Mouse (Mus musculus): ENCODE results near the gene Cmklr1. TPM values are rescaled to one million over a fixed set of nuclear protein-coding genes. Genes with fewer than 3 reads are reported as not detected.

Cmklr1 gene
- polyA plus RNA-seq, 1 experiment: 9.6 TPM

GRCm38 (mm10) chr5:113641066-113641465, 9.2 kb downstream of the Cmklr1 start:
- WGBS: 58% methylated on average over 6 of the region's 6 CpGs
- no peak overlapping the region for H3K27ac ChIP-seq (ENCODE audit: insufficient read depth, low read depth, low read length)
- no peaks in the 10 kb centered on the region for H3K27me3 ChIP-seq (ENCODE audit: control insufficient read depth, insufficient read depth, low read length)
- no peaks in the 10 kb centered on the region for H3K36me3 ChIP-seq (ENCODE audit: control insufficient read depth, insufficient read depth, low read length)
- no peaks in the 10 kb centered on the region for H3K4me1 ChIP-seq (ENCODE audit: control insufficient read depth, insufficient read depth, insufficient read length, low read length)
- no peak for TF ChIP-seq CTCF (IDR thresholded peaks at IDR 0.05; ENCODE audit: extremely low read depth, insufficient read length, insufficient replicate concordance, low read depth, low read length)
- TF ChIP-seq POLR2A (IDR thresholded peaks at IDR 0.05; ENCODE audit: low read depth, low read length): no peak
- no peak overlapping the region for H3K4me3 ChIP-seq (ENCODE audit: low read depth, low read length)

GRCm38 (mm10) chr5:113639126-113639525, 11.1 kb downstream of the Cmklr1 start:
- WGBS: 58% methylated on average over 5 of the region's 5 CpGs
- H3K27ac ChIP-seq (ENCODE audit: insufficient read depth, low read depth, low read length): no peak overlapping the region
- TF ChIP-seq CTCF (IDR thresholded peaks at IDR 0.05; ENCODE audit: extremely low read depth, insufficient read length, insufficient replicate concordance, low read depth, low read length): no peak
- no peak for TF ChIP-seq POLR2A (IDR thresholded peaks at IDR 0.05; ENCODE audit: low read depth, low read length)
- no peaks in the 10 kb centered on the region for H3K27me3 ChIP-seq (ENCODE audit: control insufficient read depth, insufficient read depth, low read length)
- H3K36me3 ChIP-seq (ENCODE audit: control insufficient read depth, insufficient read depth, low read length): no peaks in the 10 kb centered on the region
- peaks cover 3% of the 10 kb centered on the region; the same call in 1 of the 2 replicates for H3K4me1 ChIP-seq (ENCODE audit: control insufficient read depth, insufficient read depth, insufficient read length, low read length)
- no peak overlapping the region for H3K4me3 ChIP-seq (ENCODE audit: low read depth, low read length)

GRCm38 (mm10) chr5:113638055-113638454, 12.2 kb downstream of the Cmklr1 start:
- TF ChIP-seq POLR2A (IDR thresholded peaks at IDR 0.05; ENCODE audit: low read depth, low read length) (no peak), CTCF (IDR thresholded peaks at IDR 0.05; ENCODE audit: extremely low read depth, insufficient read length, insufficient replicate concordance, low read depth, low read length) (no peak)
- H3K27me3 ChIP-seq (ENCODE audit: control insufficient read depth, insufficient read depth, low read length): no peaks in the 10 kb centered on the region
- no peak overlapping the region for H3K27ac ChIP-seq (ENCODE audit: insufficient read depth, low read depth, low read length)
- WGBS: 73% methylated on average over 12 of the region's 12 CpGs
- no peak overlapping the region for H3K4me3 ChIP-seq (ENCODE audit: low read depth, low read length)
- no peaks in the 10 kb centered on the region for H3K36me3 ChIP-seq (ENCODE audit: control insufficient read depth, insufficient read depth, low read length)
- peaks cover 3% of the 10 kb centered on the region; the same call in 1 of the 2 replicates for H3K4me1 ChIP-seq (ENCODE audit: control insufficient read depth, insufficient read depth, insufficient read length, low read length)

GRCm38 (mm10) chr5:113637631-113638030, 12.6 kb downstream of the Cmklr1 start:
- WGBS: 72% methylated on average over 4 of the region's 4 CpGs
- TF ChIP-seq CTCF (IDR thresholded peaks at IDR 0.05; ENCODE audit: extremely low read depth, insufficient read length, insufficient replicate concordance, low read depth, low read length): no peak
- TF ChIP-seq POLR2A (IDR thresholded peaks at IDR 0.05; ENCODE audit: low read depth, low read length): no peak
- Histone ChIP-seq H3K4me3 (ENCODE audit: low read depth, low read length) (no peak overlapping the region), H3K36me3 (ENCODE audit: control insufficient read depth, insufficient read depth, low read length) (no peaks in the 10 kb centered on the region), H3K4me1 (ENCODE audit: control insufficient read depth, insufficient read depth, insufficient read length, low read length) (peaks cover 3% of the 10 kb centered on the region; the same call in 1 of the 2 replicates), H3K27ac (ENCODE audit: insufficient read depth, low read depth, low read length) (no peak overlapping the region), H3K27me3 (ENCODE audit: control insufficient read depth, insufficient read depth, low read length) (no peaks in the 10 kb centered on the region)

- 67% methylated on average over 15 of the region's 15 CpGs for WGBS
- no peak overlapping the region for H3K4me3 ChIP-seq (ENCODE audit: low read depth, low read length)
- H3K27me3 ChIP-seq (ENCODE audit: control insufficient read depth, insufficient read depth, low read length): no peaks in the 10 kb centered on the region
- H3K36me3 ChIP-seq (ENCODE audit: control insufficient read depth, insufficient read depth, low read length): no peaks in the 10 kb centered on the region
- H3K27ac ChIP-seq (ENCODE audit: insufficient read depth, low read depth, low read length): no peak overlapping the region
- H3K4me1 ChIP-seq (ENCODE audit: control insufficient read depth, insufficient read depth, insufficient read length, low read length): peaks cover 3% of the 10 kb centered on the region; the same call in 1 of the 2 replicates
- TF ChIP-seq CTCF (IDR thresholded peaks at IDR 0.05; ENCODE audit: extremely low read depth, insufficient read length, insufficient replicate concordance, low read depth, low read length) (no peak), POLR2A (IDR thresholded peaks at IDR 0.05; ENCODE audit: low read depth, low read length) (no peak)
Observed at GRCm38 (mm10) chr5:113635861-113636565, 14.2 kb downstream of the Cmklr1 start.

- no peaks in the 10 kb centered on the region for H3K36me3 ChIP-seq (ENCODE audit: control insufficient read depth, insufficient read depth, low read length)
- TF ChIP-seq POLR2A (IDR thresholded peaks at IDR 0.05; ENCODE audit: low read depth, low read length) (no peak), CTCF (IDR thresholded peaks at IDR 0.05; ENCODE audit: extremely low read depth, insufficient read length, insufficient replicate concordance, low read depth, low read length) (no peak)
Observed at GRCm38 (mm10) chr5:113634887-113635610, 15.2 kb downstream of the Cmklr1 start.

GRCm38 (mm10) chr5:113634024-113634651, 16.1 kb downstream of the Cmklr1 start:
- Histone ChIP-seq H3K27me3 (ENCODE audit: control insufficient read depth, insufficient read depth, low read length) (no peaks in the 10 kb centered on the region), H3K27ac (ENCODE audit: insufficient read depth, low read depth, low read length) (no peak overlapping the region), H3K36me3 (ENCODE audit: control insufficient read depth, insufficient read depth, low read length) (no peaks in the 10 kb centered on the region), H3K4me3 (ENCODE audit: low read depth, low read length) (no peak overlapping the region), H3K4me1 (ENCODE audit: control insufficient read depth, insufficient read depth, insufficient read length, low read length) (peaks cover 3% of the 10 kb centered on the region; the same call in 1 of the 2 replicates)
- WGBS: 42% methylated on average over 13 of the region's 13 CpGs
- TF ChIP-seq CTCF (IDR thresholded peaks at IDR 0.05; ENCODE audit: extremely low read depth, insufficient read length, insufficient replicate concordance, low read depth, low read length) (no peak), POLR2A (IDR thresholded peaks at IDR 0.05; ENCODE audit: low read depth, low read length) (no peak)

More at GRCm38 (mm10) chr5:113634887-113635610, 15.2 kb downstream of the Cmklr1 start:
- peaks cover 3% of the 10 kb centered on the region; the same call in 1 of the 2 replicates for H3K4me1 ChIP-seq (ENCODE audit: control insufficient read depth, insufficient read depth, insufficient read length, low read length)
- H3K4me3 ChIP-seq (ENCODE audit: low read depth, low read length): no peak overlapping the region
- H3K27me3 ChIP-seq (ENCODE audit: control insufficient read depth, insufficient read depth, low read length): no peaks in the 10 kb centered on the region
- no peak overlapping the region for H3K27ac ChIP-seq (ENCODE audit: insufficient read depth, low read depth, low read length)
- 71% methylated on average over 7 of the region's 7 CpGs for WGBS

Data from small intestine, adult 2 months (tissue).